Mouse (Mus musculus): Measurements from ENCODE around the gene Cep170.

Cep170 gene

DNA sequence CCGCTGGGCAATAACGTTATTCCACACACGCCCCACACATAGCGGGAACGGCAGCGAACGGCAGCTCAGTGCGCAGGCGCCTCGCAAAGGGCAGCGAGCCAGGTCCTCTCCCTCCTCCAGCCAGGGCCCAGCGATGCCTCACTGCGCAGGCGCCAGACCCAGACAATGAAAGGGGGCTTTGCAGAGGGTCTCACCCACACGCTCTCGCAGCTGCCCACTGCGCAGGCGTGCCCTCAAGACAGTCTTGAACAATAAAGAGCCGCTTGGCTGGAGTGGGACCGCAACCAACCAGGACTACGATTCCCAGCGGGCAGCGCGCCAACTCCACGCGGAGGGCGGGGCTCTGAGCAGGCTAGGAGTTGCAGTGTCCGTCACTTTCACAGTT lies at the start of gene Cep170:
Gene Cep170, minus strand, starts transcription at position 32 of the 385 bp plus-strand sequence.
- in situ Hi-C loops (cut with MboI, MseI) = no loop called here

DNA sequence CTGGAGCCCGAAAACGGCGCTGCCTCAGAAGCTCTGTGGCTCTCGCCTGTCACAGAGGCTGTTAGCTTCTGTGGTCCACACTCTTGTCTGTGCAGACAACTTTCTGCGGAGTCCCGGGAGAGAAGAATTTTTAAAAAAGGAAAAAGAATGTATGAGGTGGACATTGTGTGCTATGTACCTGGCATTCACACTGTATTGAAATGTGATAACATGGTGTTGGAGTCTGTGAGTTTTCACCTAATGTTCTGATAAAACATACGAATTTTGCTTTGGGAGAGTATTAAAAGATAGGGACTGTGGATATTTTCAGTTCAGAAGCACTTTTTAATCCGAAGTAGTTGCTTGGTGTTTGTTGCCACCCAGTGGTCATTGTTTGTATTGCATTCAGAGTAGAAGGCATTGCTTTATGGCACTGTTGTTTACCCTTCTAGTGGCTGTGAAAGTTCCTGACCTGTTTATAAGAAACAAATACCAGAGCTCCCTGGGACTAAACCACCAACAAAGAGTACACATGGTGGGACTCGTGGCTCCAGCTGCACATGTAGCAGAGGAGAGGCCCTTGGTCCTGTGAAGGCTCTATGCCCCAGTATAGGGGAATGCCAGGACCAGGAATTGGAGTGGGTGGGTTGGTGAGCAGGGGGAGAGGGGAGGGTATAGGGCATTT lies 48.2 kb upstream of the Cep170 start:
- in situ Hi-C loops (cut with MboI, MseI) = loop anchor here (10.0 kb wide), 1 partner anchor 647 kb away; no protein-coding TSS in a partner anchor

DNA sequence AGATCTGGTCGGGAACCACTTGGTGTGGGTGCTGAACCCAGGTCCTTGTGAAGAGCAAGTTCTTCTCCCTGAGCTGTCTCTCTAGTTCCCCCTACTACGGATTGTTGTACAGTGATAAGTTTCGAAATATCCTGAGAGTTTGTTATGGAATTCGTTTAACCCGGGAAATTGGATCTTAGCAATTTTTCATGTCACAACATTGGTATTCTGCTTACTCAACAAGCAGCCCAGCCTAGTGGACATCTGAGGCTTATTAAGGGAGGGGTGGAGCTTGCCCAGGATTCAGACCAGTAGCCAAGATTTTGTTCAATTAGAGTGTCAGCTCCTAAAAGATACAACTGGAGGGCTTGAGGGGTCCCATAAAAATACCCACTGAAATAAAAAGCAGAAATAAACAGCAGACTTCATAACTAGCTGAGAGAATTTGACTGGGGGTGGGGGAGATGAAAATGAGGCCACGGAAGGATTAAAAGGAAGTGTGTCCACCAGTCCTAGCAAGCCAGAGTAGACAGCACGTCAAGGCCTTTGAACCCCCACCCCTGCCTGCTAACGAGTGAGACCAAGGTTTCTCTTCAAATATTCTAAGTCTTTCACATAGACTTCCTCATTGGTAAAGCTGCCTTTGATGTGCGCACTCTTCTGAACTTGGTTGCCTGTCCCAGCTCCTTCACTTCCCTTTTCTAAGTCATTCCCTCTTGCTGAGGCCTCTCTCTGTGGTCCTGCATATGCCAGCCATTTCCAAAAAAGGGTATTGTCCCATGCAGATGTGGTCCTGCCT lies 39.1 kb upstream of the Cep170 start:
- in situ Hi-C loops (cut with MboI, MseI) = no loop called here

DNA sequence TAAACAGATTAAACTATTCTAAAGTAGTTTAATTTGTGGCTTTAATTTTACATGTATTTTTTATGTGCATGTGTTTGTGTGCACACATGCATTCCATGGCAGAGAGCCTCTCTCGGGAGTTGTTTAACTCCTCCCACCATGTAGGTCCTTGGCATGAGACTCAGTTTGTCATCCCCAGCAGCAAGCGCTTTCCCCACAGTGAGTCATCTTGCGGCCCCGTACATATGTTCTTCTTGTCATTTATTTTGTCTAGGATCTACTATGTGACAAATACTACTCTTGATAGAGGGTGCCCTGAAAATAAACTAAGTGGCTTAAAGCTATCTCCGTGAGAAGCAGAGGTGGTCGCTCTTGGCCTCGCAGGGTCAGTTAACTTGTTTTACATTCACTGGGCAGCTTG lies 37.5 kb upstream of the Cep170 start:
- in situ Hi-C loops (cut with MboI, MseI) = no loop called here

DNA sequence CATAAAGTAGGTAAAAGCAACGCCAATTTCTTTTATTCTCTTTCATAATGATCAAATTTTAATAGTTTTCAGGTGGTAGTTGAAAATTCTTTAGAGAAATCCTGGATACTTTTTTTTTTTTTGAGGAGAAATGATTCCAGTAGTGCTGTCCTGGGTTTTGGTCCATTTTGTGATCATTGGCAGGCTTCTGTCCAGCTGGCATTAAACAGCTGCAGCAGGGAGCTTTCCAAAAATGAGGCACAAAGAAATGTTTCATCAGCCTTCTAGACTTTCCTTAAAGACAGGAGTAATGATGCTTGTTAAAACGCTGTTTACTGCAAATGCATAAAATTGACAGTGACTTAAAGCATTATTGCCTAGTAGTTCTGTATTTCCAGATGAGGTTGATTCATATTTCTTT lies 35.5 kb upstream of the Cep170 start:
- in situ Hi-C loops (cut with MboI, MseI) = loop anchor here (25.0 kb wide), 2 partner anchors 912 to 1212 kb away; partner anchors contain the start of gene Fh1

DNA sequence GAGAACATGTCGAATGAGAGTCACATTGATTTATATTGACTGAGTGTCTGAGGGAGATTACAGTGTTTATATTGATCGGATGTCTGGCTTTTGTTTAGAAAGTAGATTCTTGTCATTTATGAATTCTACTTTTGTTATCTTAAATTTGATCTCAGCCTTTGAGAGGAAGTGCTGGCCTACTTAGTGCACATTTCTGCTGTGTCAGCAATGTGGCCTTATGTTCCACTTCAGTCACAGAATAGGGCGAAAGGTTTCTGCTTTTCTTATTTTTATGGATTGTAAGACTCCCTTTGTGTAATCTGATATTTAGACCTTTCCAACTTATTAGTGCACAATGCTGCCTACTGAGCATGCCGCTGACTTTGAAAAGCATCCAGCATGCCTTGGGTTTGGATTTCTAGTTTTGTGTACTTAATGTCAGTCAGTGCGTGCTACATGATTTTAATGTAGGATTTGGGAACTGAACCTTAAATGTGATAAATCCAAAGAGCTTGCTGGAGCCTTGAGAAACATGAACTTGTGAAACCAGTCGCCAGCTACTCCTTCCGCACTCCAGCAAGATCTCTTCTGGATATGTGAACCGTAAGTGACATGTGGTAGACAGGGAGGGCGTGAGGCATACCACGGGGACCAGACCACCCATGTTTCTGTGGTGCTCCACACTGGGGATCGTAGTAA lies 34.9 kb upstream of the Cep170 start:
- in situ Hi-C loops (cut with MboI, MseI) = loop anchor here (25.0 kb wide), 2 partner anchors 911 to 1211 kb away; partner anchors contain the start of gene Fh1

DNA sequence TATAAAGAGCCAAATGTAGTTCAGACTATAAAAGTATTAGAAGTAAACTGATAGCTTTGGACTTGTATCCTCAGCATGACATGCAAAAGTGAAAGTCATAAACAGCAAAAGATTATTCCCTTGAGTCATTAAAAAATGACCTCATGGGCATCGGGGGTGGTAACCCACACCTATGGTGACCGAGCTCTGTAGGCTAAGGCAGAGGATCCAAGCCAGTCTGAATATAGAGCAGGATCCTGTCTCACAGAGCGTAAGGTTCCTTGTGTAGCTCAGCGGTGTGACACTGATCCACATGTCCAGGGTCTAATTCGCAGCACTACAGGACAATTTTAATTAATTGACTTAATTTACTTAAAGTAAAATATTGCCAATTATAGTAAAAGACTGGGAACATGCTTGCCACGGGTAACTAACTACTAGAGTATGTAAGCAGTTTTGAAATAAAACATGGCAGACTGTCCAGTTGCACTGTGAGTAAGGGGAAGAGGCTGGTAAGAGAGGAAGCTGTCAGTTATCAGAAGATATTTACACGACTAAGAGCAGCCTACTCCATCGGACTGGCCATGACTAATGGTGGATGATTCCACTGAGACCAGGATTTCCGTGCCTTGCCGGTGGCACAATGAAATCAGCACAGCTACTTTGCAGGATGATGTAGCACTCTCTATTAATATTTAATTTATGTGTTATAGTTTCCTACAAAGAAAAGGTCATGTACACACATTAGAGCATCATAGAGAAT lies 33.4 kb upstream of the Cep170 start:
- in situ Hi-C loops (cut with MboI, MseI) = loop anchor here (25.0 kb wide), 2 partner anchors 910 to 1210 kb away; partner anchors contain the start of gene Fh1

DNA sequence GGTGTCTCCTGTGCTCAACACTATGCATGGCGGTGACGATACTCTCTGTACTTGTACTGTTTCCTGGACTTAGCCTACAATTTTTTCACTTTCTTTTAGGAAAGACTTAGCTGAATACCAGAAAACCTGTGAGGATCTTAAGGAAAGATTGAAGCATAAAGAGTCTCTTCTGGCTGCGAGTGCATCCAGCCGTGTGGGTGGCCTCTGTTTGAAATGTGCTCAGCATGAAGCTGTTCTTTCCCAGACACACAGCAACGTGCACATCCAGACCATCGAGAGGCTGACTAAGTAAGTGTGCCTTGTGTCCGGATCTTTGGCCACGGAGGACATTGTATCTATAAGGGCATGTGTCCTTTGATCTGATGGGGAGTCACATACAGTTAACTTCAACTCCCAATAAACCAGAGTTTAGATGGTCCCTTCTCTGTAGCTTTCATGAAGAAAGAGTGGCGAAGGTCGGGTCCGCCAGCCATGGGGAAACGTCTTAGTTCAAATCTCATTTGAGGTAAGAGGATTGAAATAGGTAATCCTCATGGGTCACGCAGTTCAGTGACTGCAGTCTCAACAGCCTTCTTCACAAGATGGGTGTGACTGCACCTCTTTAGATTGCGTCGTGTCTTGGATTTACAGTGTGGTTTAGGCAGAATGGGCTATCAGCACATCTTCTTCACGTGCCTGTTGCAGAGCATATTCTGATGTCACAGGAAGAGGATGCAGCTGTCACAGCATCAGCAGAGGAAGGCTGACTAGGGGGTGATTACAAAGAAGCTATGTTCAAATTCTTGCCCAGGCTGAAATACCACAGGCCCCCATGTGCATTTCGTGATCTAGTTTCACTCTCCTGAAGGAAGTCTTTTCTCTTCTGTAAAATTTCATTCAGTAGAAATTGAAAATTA lies 31.5 kb upstream of the Cep170 start:
- in situ Hi-C loops (cut with MboI, MseI) = loop anchor here (25.0 kb wide), 2 partner anchors 908 to 1208 kb away; partner anchors contain the start of gene Fh1

DNA sequence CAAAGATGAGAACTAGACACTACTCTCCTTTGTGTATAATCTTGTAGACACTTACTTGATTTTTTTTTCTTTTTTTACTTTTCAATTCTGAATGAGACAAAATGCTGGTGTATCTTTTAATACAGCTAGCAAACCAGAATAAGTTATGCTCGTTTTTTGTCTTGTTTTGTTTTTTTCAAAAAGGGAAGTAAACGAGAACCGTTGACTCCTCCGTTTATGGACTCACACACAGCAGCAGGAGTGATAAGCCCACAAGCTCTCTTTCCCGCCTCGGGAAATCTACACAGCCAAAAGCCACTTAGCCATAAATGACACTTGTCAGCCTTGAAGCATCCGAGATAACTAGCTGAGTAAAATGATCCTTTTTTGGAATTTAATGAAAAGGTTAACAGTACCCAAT lies 22.7 kb upstream of the Cep170 start:
- in situ Hi-C loops (cut with MboI, MseI) = loop anchor here (25.0 kb wide), 2 partner anchors 899 to 1199 kb away; partner anchors contain the start of gene Fh1

DNA sequence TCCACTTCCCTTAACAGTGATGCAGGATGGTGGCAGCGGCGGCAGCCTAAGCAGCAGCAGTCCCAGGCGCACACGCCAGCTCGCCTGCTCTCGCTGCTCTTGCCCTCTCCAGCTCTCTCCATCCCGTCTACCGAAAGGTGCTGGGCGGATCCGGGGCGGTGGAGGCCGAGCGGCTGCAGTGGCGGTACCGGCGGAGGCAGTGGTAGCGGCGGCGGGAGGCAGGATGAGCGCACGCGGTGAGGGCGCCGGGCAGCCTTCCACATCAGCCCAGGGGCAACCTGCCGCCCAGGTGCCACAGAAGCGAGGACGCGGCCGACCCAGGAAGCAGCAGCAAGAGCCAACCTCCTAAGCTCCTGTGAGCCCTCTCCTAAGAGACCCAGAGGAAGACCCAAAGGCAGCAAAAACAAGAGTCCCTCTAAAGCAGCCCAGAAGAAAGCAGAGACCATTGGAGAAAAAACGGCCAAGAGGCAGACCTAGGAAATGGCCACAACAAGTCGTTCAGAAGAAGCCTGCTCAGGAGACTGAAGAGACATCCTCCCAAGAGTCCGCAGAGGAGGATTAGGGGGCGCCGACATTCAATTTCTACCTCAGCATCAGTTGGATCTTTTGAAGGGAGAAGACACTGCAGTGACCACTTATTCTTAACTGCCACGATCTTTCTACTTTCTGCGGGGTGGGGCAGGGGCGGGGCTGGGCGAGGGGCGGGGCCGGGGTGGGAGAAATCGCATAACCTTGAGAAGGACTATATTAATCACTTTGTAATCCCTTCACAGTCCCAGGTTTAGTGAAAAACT lies 21.8 kb upstream of the Cep170 start:
- in situ Hi-C loops (cut with MboI, MseI) = loop anchor here (25.0 kb wide), 2 partner anchors 898 to 1198 kb away; partner anchors contain the start of gene Fh1

DNA sequence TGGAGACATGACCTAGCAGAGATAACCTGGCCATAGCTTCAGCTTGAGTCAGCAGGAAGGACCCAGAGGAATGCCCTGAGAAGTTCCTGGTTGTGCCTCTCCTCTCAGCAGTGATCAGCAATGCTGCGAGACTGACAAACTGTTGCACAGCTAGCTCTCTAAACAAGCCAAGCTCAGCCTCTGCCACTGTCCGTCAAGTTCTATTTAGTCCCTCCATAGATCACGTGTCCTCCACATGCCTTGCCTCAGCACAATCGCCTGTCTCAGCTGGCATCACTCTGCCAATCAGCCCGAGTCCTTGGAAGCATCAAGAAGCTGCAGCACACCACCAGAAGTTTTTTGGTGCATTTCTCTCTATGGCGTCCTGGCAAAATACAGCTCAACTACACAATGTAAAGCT lies 21.0 kb upstream of the Cep170 start:
- in situ Hi-C loops (cut with MboI, MseI) = loop anchor here (25.0 kb wide), 2 partner anchors 898 to 1198 kb away; partner anchors contain the start of gene Fh1

DNA sequence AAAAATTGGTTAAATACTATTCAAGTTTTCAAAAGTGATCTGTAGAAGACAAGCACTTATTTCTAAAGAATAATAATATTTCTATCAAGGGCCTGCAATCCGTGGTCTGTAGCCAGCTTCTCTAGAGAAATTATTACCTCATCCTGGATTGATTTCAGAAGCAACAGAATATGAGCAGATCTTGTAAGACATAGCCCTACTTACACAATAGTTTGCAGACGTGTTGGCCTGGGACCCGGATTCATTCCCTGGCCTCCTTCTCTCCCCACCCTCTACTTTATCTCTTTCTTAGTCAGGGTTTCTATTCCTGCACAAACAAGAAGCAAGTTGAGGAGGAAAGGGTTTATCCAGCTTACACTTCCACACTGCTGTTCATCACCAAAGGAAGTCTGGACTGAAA lies 20.1 kb upstream of the Cep170 start:
- in situ Hi-C loops (cut with MboI, MseI) = loop anchor here (25.0 kb wide), 2 partner anchors 897 to 1197 kb away; partner anchors contain the start of gene Fh1

DNA sequence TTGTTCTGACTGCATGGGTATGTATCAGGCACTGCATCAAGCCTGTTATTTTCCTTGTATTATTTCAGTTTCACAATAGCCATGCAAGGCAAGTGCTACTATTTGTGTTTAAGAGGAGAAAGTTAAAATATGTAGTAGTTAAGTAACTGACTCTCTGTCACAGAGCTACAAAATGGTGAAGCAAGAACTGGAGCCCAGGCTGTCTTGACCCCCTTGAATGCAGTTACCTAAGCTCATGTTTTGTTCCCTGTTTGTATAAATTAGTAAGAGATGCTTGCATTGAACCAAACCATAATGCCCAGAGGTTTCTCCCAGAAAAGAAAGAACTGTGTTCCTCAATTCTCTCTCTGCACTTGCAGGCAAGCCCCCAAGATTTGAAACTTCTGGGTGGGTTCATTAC lies 19.4 kb upstream of the Cep170 start:
- in situ Hi-C loops (cut with MboI, MseI) = loop anchor here (25.0 kb wide), 2 partner anchors 896 to 1196 kb away; partner anchors contain the start of gene Fh1

DNA sequence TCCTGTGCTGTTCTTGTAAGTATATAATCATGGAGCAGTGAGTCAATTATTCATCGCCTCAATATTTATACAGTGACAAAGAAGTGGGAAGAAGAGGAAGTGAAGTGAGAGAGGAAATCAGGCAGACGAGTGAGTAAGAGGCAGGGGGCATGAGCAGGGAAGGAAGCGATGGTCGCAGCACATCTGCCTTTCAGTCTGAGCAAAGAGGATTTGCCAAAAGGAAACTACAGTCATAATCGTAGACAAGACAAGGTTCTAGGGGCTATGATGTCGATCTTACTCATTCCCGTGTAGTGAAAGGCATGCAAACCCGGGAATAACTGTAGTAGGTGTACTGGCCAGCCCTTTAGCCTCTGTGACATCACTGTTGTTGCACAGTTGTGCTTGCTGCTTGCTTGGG lies 18.7 kb upstream of the Cep170 start:
- in situ Hi-C loops (cut with MboI, MseI) = loop anchor here (25.0 kb wide), 2 partner anchors 895 to 1195 kb away; partner anchors contain the start of gene Fh1

DNA sequence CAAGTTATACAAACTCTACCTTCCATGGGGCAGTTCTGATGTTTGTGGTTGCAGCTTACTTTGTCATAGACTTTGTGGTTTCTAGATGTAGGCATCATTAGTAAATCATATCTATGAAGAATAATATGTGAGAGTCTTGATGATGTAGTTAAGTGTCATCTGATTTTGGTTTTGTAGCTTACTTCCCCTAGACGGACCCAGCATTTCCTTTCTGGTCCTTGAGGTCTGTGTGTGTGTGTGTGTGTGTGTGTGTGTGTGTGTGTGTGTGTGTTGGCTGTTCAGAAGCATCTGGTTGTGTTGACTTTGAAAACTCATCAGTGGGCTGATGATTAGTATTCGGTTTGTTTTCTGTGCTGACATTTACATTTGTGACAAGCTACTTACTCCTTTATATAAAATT lies 18.2 kb upstream of the Cep170 start:
- in situ Hi-C loops (cut with MboI, MseI) = loop anchor here (25.0 kb wide), 2 partner anchors 895 to 1195 kb away; partner anchors contain the start of gene Fh1

DNA sequence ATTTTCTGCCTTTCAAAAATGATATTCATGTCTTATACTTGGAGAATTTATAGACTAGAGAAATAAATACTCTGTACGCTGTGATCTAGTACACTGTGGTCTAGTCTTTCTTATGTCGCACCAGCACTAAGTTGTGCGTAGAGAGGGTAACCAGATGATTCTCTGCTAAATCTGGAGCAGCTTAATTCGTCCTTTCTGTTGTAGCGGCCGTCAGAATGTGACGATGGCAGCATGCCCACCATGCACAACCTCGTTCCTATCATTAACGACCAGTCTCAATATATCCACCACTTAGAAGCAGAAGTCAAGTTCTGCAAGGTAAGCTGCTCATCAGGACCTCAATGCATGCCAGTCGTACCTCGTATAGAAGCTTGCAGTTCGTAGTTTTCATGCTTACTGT lies 14.8 kb upstream of the Cep170 start:
- in situ Hi-C loops (cut with MboI, MseI) = loop anchor here (25.0 kb wide), 2 partner anchors 891 to 1191 kb away; partner anchors contain the start of gene Fh1

DNA sequence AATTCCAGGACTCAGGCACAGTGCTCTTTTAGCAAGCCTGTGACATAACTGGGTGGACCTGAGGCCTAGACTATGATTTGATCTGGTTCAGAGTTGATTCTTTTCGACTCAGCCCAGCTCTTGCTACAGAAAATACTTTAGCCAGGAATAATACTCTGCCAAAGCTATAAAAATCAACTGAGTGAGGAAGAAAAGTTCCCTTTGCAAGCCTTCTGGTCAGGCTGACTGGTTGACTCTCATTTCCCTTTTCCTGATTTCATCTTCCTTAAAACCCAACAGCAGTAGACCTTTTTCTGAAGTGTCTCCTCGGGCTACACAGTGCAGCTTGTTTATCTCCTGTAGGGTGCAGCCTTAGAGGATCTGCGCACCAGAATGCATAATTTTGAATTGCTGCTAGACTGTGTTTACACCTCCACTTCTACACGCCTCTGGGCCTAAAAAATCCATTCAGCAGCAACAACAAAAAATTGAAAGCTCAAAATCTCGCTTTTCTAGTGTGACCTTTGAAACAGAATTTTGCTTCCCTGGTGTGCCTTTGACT lies 14.1 kb upstream of the Cep170 start:
- in situ Hi-C loops (cut with MboI, MseI) = loop anchor here (25.0 kb wide), 2 partner anchors 891 to 1191 kb away; partner anchors contain the start of gene Fh1

DNA sequence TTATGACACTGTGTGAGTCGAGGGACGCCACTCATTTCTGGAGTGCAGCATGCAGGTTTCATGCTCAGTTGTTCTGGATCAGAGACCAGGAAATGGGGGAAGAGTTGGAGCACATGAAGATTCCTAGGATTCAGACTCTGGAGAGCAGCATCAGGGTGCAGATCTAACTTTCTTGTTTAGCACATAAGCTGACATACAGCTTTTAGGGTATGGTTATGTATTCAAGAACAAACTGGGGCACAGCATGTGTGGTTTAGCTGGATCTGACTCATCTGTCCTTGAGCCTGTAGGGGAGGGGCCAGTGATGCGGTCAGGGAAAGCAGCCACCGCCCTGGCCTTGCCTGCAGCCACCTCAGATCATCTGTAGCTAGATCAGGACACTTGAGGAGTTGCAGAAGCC lies 13.5 kb upstream of the Cep170 start:
- in situ Hi-C loops (cut with MboI, MseI) = loop anchor here (25.0 kb wide), 2 partner anchors 890 to 1190 kb away; partner anchors contain the start of gene Fh1

Data from regulatory T cell (primary cell).